Mouse (Mus musculus): ENCODE results near the gene Prcd. TPM values are rescaled to one million over a fixed set of nuclear protein-coding genes. Genes with fewer than 3 reads are reported as not detected.
A peak's percentile ranks its signal among the peaks of the same experiment; 100 is the strongest.

The Prcd gene
- polyA plus RNA-seq, 1 experiment from 2014 or later, result 3.2 TPM

- no peaks in the 10 kb centered on the region for H3K27me3 ChIP-seq
- H3K36me3 ChIP-seq, result no peaks in the 10 kb centered on the region
- no peak for ATAC-seq (ENCODE audit: borderline replicate concordance, extremely low read depth, low FRiP score, low TSS enrichment)
- H3K4me2 ChIP-seq, result no peak overlapping the region; the same call in 1 of the 2 replicates
- peak overlapping the region; percentile 42; the same call in 1 of the 2 replicates for H3K27ac ChIP-seq
- H3K9ac ChIP-seq, result peak overlapping the region; percentile 23; the same call in 1 of the 2 replicates
- no peak overlapping the region for H3K4me3 ChIP-seq
- 40% methylated on average over 21 of the region's 21 CpGs for WGBS
- H3K4me1 ChIP-seq, result peaks cover 53% of the 10 kb centered on the region
- no peaks in the 10 kb centered on the region for H3K9me3 ChIP-seq
Observed at GRCm38 (mm10) chr11:116644225-116645112, 8.9 kb upstream of the Prcd start.

- WGBS, result 58% methylated on average over 8 of the region's 8 CpGs
- H3K4me1 ChIP-seq, result peaks cover 53% of the 10 kb centered on the region
- no peaks in the 10 kb centered on the region for H3K27me3 ChIP-seq
- no peaks in the 10 kb centered on the region for H3K9me3 ChIP-seq
- H3K4me3 ChIP-seq, result no peak overlapping the region
- H3K36me3 ChIP-seq, result no peaks in the 10 kb centered on the region
- H3K4me2 ChIP-seq, result no peak overlapping the region
- H3K27ac ChIP-seq, result no peak overlapping the region
- ATAC-seq (ENCODE audit: borderline replicate concordance, extremely low read depth, low FRiP score, low TSS enrichment), result no peak
- H3K9ac ChIP-seq, result no peak overlapping the region
Observed at GRCm38 (mm10) chr11:116645446-116646110, 7.8 kb upstream of the Prcd start.

- Histone ChIP-seq H3K36me3 (no peaks in the 10 kb centered on the region), H3K27ac (no peak overlapping the region), H3K4me1 (peaks cover 53% of the 10 kb centered on the region), H3K9me3 (no peaks in the 10 kb centered on the region), H3K4me2 (no peak overlapping the region), H3K4me3 (no peak overlapping the region), H3K9ac (no peak overlapping the region), H3K27me3 (no peaks in the 10 kb centered on the region)
- WGBS, result 61% methylated on average over 11 of the region's 11 CpGs
- no peak for ATAC-seq (ENCODE audit: borderline replicate concordance, extremely low read depth, low FRiP score, low TSS enrichment)
Observed at GRCm38 (mm10) chr11:116646136-116646535, 7.2 kb upstream of the Prcd start.

GRCm38 (mm10) chr11:116646771-116647170 lies 6.6 kb upstream of the Prcd start:
- Histone ChIP-seq H3K36me3 (no peaks in the 10 kb centered on the region), H3K27ac (peak overlapping the region; percentile 88), H3K4me2 (no peak overlapping the region), H3K9ac (no peak overlapping the region), H3K9me3 (no peaks in the 10 kb centered on the region), H3K27me3 (peaks cover 2% of the 10 kb centered on the region; the same call in 1 of the 2 replicates), H3K4me1 (peaks cover 53% of the 10 kb centered on the region), H3K4me3 (no peak overlapping the region)
- whole genome bisulfite sequencing, result 81% methylated on average over 7 of the region's 7 CpGs
- no peak for ATAC-seq (ENCODE audit: borderline replicate concordance, extremely low read depth, low FRiP score, low TSS enrichment)

GRCm38 (mm10) chr11:116647340-116647991 lies 5.9 kb upstream of the Prcd start:
- Histone ChIP-seq H3K27ac (peak overlapping the region; percentile 88), H3K4me2 (peak overlapping the region; percentile 4; the same call in 1 of the 2 replicates), H3K36me3 (no peaks in the 10 kb centered on the region), H3K4me1 (peaks cover 53% of the 10 kb centered on the region), H3K4me3 (no peak overlapping the region), H3K9me3 (no peaks in the 10 kb centered on the region), H3K27me3 (peaks cover 9% of the 10 kb centered on the region), H3K9ac (no peak overlapping the region)
- ATAC-seq (ENCODE audit: borderline replicate concordance, extremely low read depth, low FRiP score, low TSS enrichment), result peak; percentile 43
- WGBS, result 33% methylated on average over 11 of the region's 11 CpGs

- WGBS, result 47% methylated on average over 18 of the region's 18 CpGs
- peaks cover 59% of the 10 kb centered on the region for H3K4me1 ChIP-seq
- no peak overlapping the region for H3K4me2 ChIP-seq
- no peaks in the 10 kb centered on the region for H3K9me3 ChIP-seq
- peak; percentile 16; the same call in 1 of the 2 replicates for ATAC-seq (ENCODE audit: borderline replicate concordance, extremely low read depth, low FRiP score, low TSS enrichment)
- H3K27ac ChIP-seq, result peak overlapping the region; percentile 88
- peaks cover 18% of the 10 kb centered on the region for H3K27me3 ChIP-seq
- H3K9ac ChIP-seq, result peak overlapping the region; percentile 23; the same call in 1 of the 2 replicates
- H3K36me3 ChIP-seq, result no peaks in the 10 kb centered on the region
- no peak overlapping the region for H3K4me3 ChIP-seq
Observed at GRCm38 (mm10) chr11:116648213-116648921, 5.0 kb upstream of the Prcd start.

GRCm38 (mm10) chr11:116648976-116649375 lies 4.4 kb upstream of the Prcd start:
- ATAC-seq (ENCODE audit: borderline replicate concordance, extremely low read depth, low FRiP score, low TSS enrichment), result no peak

GRCm38 (mm10) chr11:116649711-116650337 lies 3.5 kb upstream of the Prcd start:
- H3K27me3 ChIP-seq, result peaks cover 32% of the 10 kb centered on the region
- H3K36me3 ChIP-seq, result no peaks in the 10 kb centered on the region
- no peak overlapping the region for H3K9ac ChIP-seq
- H3K4me2 ChIP-seq, result no peak overlapping the region
- H3K9me3 ChIP-seq, result no peaks in the 10 kb centered on the region
- ATAC-seq (ENCODE audit: borderline replicate concordance, extremely low read depth, low FRiP score, low TSS enrichment), result no peak
- no peak overlapping the region for H3K4me3 ChIP-seq
- 80% methylated on average over 13 of the region's 13 CpGs for WGBS
- H3K27ac ChIP-seq, result no peak overlapping the region
- peaks cover 58% of the 10 kb centered on the region for H3K4me1 ChIP-seq

More at GRCm38 (mm10) chr11:116648976-116649375, 4.4 kb upstream of the Prcd start:
- Histone ChIP-seq H3K27ac (peak overlapping the region; percentile 88), H3K36me3 (no peaks in the 10 kb centered on the region), H3K4me3 (no peak overlapping the region), H3K27me3 (peaks cover 24% of the 10 kb centered on the region), H3K4me2 (no peak overlapping the region), H3K9me3 (no peaks in the 10 kb centered on the region), H3K4me1 (peaks cover 59% of the 10 kb centered on the region), H3K9ac (no peak overlapping the region)
- WGBS, result 71% methylated on average over 10 of the region's 10 CpGs

- WGBS, result 84% methylated on average over 8 of the region's 8 CpGs
Observed at GRCm38 (mm10) chr11:116650811-116651210, 2.5 kb upstream of the Prcd start.

GRCm38 (mm10) chr11:116651339-116651738 lies 2.0 kb upstream of the Prcd start:
- no peak for ATAC-seq (ENCODE audit: borderline replicate concordance, extremely low read depth, low FRiP score, low TSS enrichment)
- no peaks in the 10 kb centered on the region for H3K36me3 ChIP-seq
- H3K9ac ChIP-seq, result no peak overlapping the region
- H3K9me3 ChIP-seq, result no peaks in the 10 kb centered on the region
- peaks cover 48% of the 10 kb centered on the region for H3K4me1 ChIP-seq
- no peak overlapping the region for H3K27ac ChIP-seq
- H3K4me3 ChIP-seq, result no peak overlapping the region
- H3K4me2 ChIP-seq, result no peak overlapping the region
- 76% methylated on average over 8 of the region's 8 CpGs for WGBS
- peaks cover 34% of the 10 kb centered on the region for H3K27me3 ChIP-seq

More at GRCm38 (mm10) chr11:116650811-116651210, 2.5 kb upstream of the Prcd start:
- Histone ChIP-seq H3K9ac (no peak overlapping the region), H3K4me3 (no peak overlapping the region), H3K4me2 (no peak overlapping the region), H3K4me1 (peaks cover 52% of the 10 kb centered on the region), H3K27ac (no peak overlapping the region), H3K27me3 (peaks cover 34% of the 10 kb centered on the region), H3K9me3 (no peaks in the 10 kb centered on the region), H3K36me3 (no peaks in the 10 kb centered on the region)
- no peak for ATAC-seq (ENCODE audit: borderline replicate concordance, extremely low read depth, low FRiP score, low TSS enrichment)

All from lung, embryonic 15.5 days (tissue).